ENCODE assay signal across 18 mouse cellular contexts in the genomic region with DNA sequence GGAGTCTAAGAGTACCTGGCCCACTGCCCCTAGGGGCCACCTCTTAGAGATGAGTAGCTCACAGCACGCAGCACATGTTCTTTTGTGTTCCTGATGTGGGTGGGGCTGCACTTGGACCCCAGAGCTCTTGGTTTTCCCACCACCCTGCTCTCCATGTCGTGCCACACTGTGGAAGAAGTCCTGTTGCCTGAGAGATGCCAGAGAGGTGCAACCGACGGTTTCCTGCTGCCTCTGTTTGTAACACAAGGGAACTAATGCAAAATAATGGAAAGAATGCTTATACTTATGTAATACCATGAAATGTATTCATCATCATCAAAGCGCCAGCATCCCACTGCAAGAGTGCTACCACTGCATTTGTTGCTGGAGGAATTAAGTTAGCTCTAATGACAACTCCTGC.
"Had no signal": no experiment of that assay in that cellular context is flagged by ENCODE, and none has a peak within 500 bp of the region (broad histone marks: within the 10 kb centered on the region; RNA-seq: fewer than 3 reads in every experiment).

No protein-coding gene starts in this region.

- H3K9me3 ChIP-seq: liver, embryonic 12.5 days; midbrain, embryonic 10.5 days; midbrain, embryonic 12.5 days; neural tube, embryonic 13.5 days; neural tube, embryonic 15.5 days had no signal

- H3K36me3 ChIP-seq: liver, embryonic 12.5 days; midbrain, embryonic 10.5 days; midbrain, embryonic 12.5 days; neural tube, embryonic 13.5 days; neural tube, embryonic 15.5 days had no signal

- H3K4me2 ChIP-seq: liver, embryonic 12.5 days; midbrain, embryonic 12.5 days; neural tube, embryonic 13.5 days; neural tube, embryonic 15.5 days had no signal

- H3K4me1 ChIP-seq: liver, embryonic 12.5 days; midbrain, embryonic 12.5 days had no signal

- H3K4me3 ChIP-seq: liver, embryonic 12.5 days; midbrain, embryonic 10.5 days; midbrain, embryonic 12.5 days; myocyte; neural tube, embryonic 13.5 days; neural tube, embryonic 15.5 days had no signal

- DNase-seq: lung, postnatal 14 days; midbrain, embryonic 14.5 days; retina, postnatal 1 day; right cerebral cortex, adult 18-20 months; right cerebral cortex, postnatal 25 days; right cerebral cortex, postnatal 4 days; spleen, adult 18-20 months; thymus, adult 18-20 months; thymus, postnatal 14 days; thymus, postnatal 36 days had no signal

- H3K9ac ChIP-seq: liver, embryonic 12.5 days; liver, embryonic 14.5 days; midbrain, embryonic 12.5 days; neural tube, embryonic 13.5 days; neural tube, embryonic 15.5 days had no signal

- ATAC-seq: liver, embryonic 12.5 days; midbrain, embryonic 16.5 days had no signal

- H3K27ac ChIP-seq: liver, embryonic 12.5 days; liver, embryonic 14.5 days; midbrain, embryonic 10.5 days; midbrain, embryonic 12.5 days; neural tube, embryonic 13.5 days; neural tube, embryonic 15.5 days had no signal

- H3K27me3 ChIP-seq: liver, embryonic 12.5 days; midbrain, embryonic 12.5 days; neural tube, embryonic 13.5 days; neural tube, embryonic 15.5 days had no signal
